Mouse (Mus musculus) retina, postnatal 1 day (tissue): Measurements from ENCODE around the gene Snta1.

Source experiments
- DNase-seq: peaks from one replicate; pipeline ENCODE4 v3.0.0-alpha.2; 2012

The Snta1 gene

DNA sequence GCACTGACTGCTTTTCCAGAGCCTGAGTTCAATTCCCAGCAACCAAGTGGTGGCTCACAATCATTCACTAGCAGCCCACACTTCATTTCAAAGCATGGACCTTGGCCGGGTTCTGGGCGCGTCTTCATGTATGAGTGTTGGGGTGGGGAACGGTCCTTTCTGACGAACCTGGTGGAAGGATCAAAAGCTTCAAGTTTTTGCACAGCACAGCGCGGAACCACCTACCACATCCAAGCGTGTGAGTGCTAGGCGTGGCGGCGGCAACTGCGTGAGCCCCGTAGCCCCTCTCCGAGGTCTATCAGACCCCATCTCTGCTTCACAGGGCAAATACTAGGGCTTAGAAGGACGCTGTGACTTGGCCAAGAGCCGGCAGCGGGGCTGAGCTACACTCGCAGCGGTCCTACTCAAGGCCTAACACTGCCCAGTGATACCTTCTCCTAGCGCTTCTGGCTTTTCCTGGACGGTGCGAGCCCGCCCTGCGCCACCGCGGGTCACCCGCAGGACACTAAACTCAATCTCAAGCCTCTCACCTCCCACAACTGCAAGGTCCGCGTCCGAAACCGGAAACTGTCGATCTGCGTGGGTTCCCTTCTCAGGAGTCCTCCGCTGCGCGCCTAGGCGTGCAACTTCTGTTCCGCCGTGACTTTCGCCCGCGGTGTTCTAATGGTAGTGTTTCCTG, 35.6 kb downstream of the Snta1 start:
- DNase-seq, result peak; percentile 92

DNA sequence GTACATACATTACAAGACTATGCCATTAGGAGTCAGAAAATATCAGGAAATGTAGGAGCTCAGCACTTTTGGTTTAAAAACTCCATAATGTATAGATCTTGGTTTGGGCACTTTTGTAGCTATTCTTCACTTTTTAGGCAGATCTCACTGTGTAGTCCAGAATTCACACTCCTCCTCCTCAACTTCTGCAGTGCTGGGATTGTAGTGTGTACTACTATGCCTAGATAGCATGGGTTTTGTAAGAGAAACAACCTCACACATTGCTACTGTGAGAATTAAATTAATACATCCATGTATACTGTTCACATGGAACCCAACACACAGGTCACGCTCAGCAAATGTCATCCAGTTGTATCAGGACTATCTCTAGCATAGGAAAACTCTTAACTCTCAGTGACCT, 40.4 kb downstream of the Snta1 start:
- DNase-seq, result no peak

DNA sequence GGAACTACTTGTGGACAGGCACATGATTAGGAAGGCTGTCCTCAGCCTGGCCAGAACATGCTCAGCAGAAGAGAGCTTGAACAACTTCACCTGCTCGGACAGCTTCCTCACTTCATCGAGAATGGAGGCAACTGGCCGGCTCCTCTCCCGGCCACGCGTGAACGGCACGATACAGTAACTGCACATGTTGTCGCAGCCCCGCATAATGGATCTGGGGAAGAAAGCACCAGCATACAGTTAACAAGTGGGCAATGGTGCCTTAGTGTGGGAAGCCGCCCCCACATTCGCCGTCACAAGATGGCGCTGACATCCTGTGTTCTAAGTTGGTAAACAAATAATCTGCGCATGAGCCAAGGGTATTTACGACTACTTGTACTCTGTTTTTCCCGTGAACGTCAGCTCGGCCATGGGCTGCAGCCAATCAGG, 53.9 kb downstream of the Snta1 start:
- DNase-seq, result peak; percentile 27

- DNase-seq, result no peak
Measured at GRCm38 (mm10) chr2:154348152-154348551, 59.7 kb downstream of the Snta1 start.

GRCm38 (mm10) chr2:154339356-154339755, 68.5 kb downstream of the Snta1 start:
- no peak for DNase-seq

DNA sequence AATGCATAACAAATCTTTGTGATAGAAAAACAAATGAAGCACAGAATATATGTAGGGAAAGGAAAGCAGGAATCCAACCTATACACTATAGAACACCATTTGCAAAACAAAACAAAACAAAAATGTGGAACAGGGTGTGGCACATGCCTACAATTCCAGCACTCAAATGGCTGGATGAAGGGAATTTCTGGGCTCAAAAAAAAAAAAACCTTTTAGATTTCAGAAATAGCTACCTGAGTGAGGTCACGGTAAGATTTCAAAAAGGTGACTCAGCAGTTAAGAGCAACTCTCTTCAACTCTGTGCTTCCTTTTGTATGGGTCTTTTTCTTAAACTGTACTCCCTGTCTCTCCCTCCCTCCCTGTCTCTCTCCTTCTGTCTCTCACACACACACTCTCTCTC, 69.7 kb downstream of the Snta1 start:
- no peak for DNase-seq

- no peak for DNase-seq
Measured at GRCm38 (mm10) chr2:154335572-154335971, 72.3 kb downstream of the Snta1 start.

DNA sequence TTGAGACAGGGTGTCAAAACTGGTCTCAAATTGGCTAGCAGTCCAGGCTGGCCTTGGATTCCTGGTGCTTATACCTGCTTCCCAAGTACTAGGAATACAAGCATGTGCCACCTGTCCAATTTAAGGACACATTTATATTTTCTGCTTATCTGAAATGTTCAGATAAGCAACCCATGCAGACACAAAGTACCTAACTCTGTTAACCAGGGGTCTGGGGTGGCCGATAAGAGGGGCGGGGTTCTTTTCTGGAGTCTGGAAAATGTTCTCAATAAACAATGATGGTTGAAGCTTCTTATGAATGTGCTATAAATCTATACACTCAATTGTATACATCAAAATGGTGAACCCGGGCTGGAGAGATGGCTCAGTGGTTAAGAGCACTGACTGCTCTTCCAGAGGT, 81.0 kb downstream of the Snta1 start:
- DNase-seq, result no peak
